Mouse (Mus musculus) embryo, embryonic 11 days (tissue): ENCODE results near the gene Ints4.

ENCODE experiments used
- DNase-seq: peaks from one replicate; pipeline ENCODE4 v3.0.0-alpha.2; 2015

Ints4 gene

DNA sequence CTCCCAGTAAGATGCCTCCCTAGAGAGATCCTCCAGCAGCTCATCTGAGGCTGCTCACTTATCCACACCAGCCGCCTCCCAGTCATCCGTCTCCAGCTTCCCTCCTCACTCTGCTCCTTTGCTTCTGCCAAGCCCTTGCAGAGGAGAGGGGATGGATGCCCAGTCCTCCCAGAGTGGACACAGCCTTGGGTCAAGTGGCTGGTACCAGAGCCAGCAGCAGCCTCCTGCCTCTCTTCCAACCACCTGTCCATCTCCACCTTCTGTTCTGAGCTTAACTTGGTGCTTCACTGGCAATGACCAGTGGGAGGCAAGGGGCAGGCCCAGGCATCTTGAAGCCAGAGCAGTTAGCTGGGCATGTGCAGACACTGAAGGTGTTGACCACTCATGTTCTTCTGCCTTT is 65.7 kb downstream of the Ints4 start:
- no peak for DNase-seq

DNA sequence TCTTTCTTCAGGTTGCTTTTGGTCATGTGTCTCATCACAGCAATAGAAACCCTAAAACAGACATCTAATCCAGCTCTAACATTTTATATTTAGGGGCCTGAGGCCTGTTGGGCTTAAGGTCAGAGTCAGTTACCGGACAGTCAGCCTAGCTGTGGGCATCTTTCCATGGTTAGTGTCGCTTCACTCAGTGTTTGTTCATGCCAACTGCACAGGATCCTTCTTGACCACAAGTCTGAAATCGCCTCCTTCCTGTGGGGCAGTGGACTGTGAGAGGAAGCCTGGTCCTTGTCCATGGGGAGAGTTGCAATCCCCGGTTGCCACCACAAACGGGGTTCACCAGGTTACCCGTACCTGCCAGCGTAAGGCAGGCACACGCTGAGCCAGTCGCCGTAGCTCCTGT is 68.5 kb downstream of the Ints4 start:
- no peak for DNase-seq

GRCm38 (mm10) chr7:97550673-97551072 is 69.9 kb downstream of the Ints4 start:
- DNase-seq: no peak

DNA sequence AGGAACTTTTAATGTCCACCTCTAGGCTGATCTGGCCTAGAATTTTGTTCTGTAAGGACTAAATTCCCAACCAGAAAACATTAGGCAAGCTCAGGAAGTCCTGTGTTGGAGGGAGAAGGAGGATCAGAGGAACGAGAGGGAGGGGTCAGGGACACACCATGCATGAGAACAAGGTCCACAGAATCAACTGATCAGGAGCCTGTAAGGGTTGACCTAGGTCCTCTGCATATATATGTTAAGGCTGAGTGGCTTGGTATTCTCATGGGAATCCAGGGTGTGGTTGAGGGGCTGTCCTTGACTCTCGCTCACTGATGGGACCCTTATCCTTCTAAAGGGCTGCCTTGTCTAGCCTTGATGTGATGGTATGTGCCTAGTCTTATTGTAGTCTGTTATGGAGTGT is 82.8 kb downstream of the Ints4 start:
- DNase-seq: no peak

- DNase-seq: no peak
Observed at GRCm38 (mm10) chr7:97569372-97569771, 88.6 kb downstream of the Ints4 start.

DNA sequence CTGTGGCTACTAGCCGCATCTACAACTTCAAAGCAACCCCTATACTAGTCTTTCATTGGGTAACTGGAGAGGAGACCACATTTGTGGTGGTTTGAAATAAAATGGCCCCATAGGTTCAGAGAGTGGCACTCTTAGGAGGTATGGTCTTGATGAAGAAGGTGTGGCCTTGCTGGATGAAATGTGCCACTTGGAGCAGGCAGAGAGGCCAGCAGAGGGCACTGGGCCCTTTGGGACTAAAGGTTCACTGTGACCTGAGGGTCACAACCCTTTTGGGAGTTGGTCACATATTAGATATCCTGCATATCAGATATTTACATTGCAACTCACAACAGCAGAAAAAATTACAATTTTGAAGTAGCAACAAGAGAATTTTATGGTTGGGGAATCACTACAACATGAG is 89.6 kb downstream of the Ints4 start:
- DNase-seq: no peak

DNA sequence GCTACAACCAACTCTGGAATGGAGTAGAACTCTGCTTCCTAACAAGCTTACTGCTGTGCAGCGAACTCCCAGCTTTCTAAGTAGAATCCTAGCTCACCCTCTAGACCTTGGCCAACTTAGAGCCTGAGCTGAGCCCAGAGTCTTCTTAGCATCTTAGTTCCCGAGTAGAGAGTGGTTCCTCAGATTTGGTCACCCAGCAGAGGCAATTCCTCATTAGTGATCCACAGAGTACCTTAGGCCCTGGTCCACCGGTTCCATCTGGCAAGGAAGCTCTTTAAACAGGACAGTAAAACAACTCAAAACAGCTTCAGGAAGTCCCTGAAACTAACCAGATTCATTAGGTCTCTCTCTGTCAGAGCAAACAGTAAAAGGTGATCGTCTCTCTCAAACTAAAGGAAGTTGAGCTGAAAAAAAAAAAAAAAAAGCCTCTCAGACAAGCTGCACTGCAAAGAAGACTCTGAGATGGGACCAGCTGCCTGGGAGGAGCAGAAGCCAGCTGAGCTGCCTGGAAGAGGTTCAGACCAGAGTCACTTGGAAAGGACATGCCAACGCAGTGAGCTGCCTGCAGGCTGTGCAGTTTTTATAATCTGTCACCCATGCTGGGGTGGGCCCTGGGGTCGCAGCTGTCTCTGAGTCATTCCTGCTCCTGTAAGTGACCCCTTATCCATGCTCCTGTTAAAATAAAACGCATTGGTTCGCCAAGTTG is 97.8 kb downstream of the Ints4 start:
- DNase-seq: peak; percentile 31

DNA sequence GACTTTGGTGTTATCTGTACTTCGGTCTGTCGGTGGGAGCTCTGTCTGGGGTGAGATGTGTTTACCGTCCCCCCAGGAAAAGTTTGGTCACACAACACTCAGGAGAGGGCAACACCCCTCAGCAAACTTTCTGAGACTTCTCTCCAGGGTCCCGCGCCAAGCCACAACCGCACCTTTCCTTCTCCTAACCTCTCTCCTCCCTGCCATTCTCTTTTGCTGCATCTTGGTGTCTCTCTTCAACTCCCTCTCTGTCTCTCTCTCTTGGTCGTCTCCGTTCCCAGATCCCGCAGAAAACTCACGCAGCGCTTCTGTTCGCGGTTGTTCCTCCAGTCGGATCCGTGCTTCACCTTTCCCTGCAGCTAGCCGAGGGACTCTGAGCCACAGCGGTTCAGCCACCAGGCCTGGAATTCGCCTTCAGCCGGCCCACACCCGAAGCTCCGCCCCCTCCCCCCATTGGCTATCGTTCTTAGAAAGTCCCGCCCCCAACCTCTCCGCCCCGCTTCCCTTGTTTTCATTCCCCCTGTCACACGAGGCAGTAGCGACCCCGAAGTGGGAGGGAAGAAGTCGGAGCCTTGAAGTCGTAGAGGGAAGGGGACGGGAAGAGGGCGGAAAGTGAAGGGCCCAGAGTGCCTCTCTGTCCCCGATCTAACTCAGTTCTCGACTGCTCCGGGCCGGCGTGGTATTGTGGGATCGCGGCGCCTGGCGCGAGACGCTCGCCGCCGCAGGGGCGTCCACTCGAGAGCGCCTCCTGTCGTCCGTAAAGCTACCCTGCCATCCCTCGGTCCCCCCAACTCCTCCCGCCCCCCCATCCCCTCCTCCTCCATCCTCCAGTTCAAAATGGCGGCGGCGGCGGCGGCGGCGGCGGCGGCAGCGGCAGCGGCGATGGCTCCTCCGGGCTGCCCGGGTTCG is 98.6 kb downstream of the Ints4 start, which contains the start of the genes Aamdc and Rsf1:
Aamdc (minus strand) TSS at position 431 of the 909 bp plus-strand sequence.
Rsf1 (plus strand) TSS at position 823 of the 909 bp plus-strand sequence.
- peak; percentile 98 for DNase-seq

DNA sequence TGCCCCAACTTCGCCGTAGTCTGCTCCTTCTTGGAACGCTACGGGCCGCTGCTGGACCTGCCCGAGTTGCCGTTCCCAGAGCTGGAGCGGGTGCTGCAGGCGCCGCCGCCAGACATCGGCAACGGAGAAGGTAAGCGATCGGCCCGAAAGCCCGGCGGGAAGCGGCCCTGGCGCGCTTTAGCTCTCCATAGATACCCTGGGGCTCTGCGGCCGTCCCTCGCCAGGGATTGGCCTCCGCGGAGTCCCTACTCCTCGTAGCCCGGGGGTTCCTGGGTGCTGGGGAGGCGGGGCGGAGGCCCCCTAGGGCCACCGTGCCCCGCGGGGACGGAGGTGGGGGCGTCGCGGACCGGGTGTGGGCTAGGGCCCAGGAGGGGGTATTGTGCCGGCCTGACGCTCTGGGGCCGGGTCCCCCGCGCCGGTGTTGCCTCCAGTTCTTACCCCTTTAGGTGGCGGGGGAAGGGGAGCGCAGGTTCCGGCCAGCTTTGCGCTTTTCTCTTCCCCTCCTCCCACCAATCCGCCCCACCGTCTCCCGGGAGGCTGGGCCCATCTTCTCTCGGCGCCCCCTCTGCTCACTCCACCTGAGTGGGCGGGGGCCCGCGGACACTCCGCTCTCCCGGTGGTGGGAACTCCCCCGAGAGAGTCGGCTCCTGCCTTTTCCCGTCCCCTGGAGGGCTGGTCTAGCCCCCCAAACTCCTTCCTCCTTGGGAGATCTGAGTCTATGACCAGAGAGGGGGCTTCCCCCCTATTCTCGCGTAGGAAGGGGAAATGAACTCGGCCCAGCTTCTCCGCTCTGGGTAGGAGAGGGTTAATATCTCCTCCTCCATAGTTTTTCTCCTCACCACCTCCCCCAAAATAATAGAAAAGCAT is 99.5 kb downstream of the Ints4 start:
- DNase-seq: peak; percentile 63

DNA sequence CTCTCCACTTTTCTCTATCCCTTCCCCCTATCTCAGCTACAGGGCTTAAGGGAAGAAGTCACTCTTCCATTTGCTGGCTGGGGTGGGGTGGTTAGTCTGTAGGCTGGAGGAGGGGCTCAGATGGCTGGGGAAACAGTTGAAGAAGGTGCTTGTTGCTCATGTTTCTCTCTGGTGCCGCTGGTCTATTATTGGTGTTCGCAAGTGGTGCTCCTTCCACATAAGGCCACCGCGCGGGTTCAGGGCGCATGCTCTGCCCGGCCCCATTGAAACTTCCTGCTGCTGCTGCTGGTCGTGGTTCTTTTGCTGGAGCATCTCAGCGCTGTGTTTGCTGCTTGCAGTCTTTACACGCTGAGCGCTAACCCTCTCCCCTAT is 100.1 kb downstream of the Ints4 start:
- peak; percentile 92 for DNase-seq

DNA sequence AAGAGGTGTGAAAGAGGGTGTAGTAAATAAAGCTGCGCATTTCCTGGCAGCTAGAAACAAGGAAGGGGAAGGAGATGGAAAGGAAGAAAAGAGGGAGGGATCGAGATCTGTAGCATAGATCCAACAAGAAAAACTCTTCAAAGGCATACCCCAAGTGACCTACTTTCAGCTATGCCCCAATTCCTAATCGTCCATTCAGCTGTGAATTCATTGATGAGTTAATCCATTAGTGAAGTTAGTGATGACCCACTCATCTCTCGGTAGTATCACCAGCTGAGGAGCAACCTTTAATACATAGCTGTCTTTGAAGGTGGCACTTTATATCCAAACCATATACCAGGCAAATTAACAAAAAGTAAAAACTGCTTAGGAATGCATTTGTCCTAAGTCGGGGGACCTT is 107.8 kb downstream of the Ints4 start:
- no peak for DNase-seq

- DNase-seq: peak; percentile 11
Observed at GRCm38 (mm10) chr7:97590488-97590887, 109.7 kb downstream of the Ints4 start.
